Mouse (Mus musculus): ENCODE data around the gene Smdt1. TPM values are rescaled to one million over a fixed set of nuclear protein-coding genes. Genes with fewer than 3 reads are reported as not detected.

Smdt1 gene
- total and polyA plus RNA-seq, 2 experiments from 2014 or later, result 167 to 337 TPM

- Histone ChIP-seq H3K4me1 (ENCODE audit: insufficient read depth) (peaks cover 18% of the 10 kb centered on the region), H3K36me3 (ENCODE audit: insufficient read depth) (no peaks in the 10 kb centered on the region), H3K4me3 (ENCODE audit: low read depth, low read length) (no peak overlapping the region), H3K9me3 (ENCODE audit: low read length) (no peaks in the 10 kb centered on the region), H3K9ac (no peak overlapping the region), H3K27ac (ENCODE audit: low read depth, low read length) (no peak overlapping the region), H3K4me2 (ENCODE audit: low read depth) (no peak overlapping the region), H3K27me3 (ENCODE audit: insufficient read depth, low read length) (peaks cover 7% of the 10 kb centered on the region; the same call in 1 of the 2 replicates)
- ATAC-seq (no peak), DNase-seq (no peak)
- TF ChIP-seq CTCF (IDR thresholded peaks at IDR 0.05; ENCODE audit: low read depth), result no peak
- WGBS, result 77% methylated on average over 5 of the region's 5 CpGs
These were observed 3.8 kb downstream of the Smdt1 start for GRCm38 (mm10) chr15:82342543-82342935.

GRCm38 (mm10) chr15:82343368-82344287 lies 4.9 kb downstream of the Smdt1 start:
- no peak overlapping the region for H3K4me2 ChIP-seq (ENCODE audit: low read depth)
- DNase-seq, result no peak
- H3K9ac ChIP-seq, result no peak overlapping the region
- no peak overlapping the region for H3K4me3 ChIP-seq (ENCODE audit: low read depth, low read length)
- ATAC-seq, result no peak
- 89% methylated on average over 27 of the region's 27 CpGs for WGBS
- H3K27ac ChIP-seq (ENCODE audit: low read depth, low read length), result no peak overlapping the region
- H3K9me3 ChIP-seq (ENCODE audit: low read length), result no peaks in the 10 kb centered on the region
- peaks cover 7% of the 10 kb centered on the region; the same call in 1 of the 2 replicates for H3K27me3 ChIP-seq (ENCODE audit: insufficient read depth, low read length)
- TF ChIP-seq CTCF (IDR thresholded peaks at IDR 0.05; ENCODE audit: low read depth), result no peak
- peaks cover 13% of the 10 kb centered on the region for H3K4me1 ChIP-seq (ENCODE audit: insufficient read depth)
- H3K36me3 ChIP-seq (ENCODE audit: insufficient read depth), result peaks cover 9% of the 10 kb centered on the region

GRCm38 (mm10) chr15:82344971-82345370 lies 6.2 kb downstream of the Smdt1 start:
- peaks cover 7% of the 10 kb centered on the region; the same call in 1 of the 2 replicates for H3K27me3 ChIP-seq (ENCODE audit: insufficient read depth, low read length)
- H3K27ac ChIP-seq (ENCODE audit: low read depth, low read length), result no peak overlapping the region
- DNase-seq, result no peak
- H3K4me3 ChIP-seq (ENCODE audit: low read depth, low read length), result no peak overlapping the region
- no peaks in the 10 kb centered on the region for H3K9me3 ChIP-seq (ENCODE audit: low read length)
- no peak overlapping the region for H3K9ac ChIP-seq
- H3K4me2 ChIP-seq (ENCODE audit: low read depth), result no peak overlapping the region
- peaks cover 13% of the 10 kb centered on the region for H3K4me1 ChIP-seq (ENCODE audit: insufficient read depth)
- no peak for TF ChIP-seq CTCF (IDR thresholded peaks at IDR 0.05; ENCODE audit: low read depth)
- WGBS, result 95% methylated on average over 6 of the region's 6 CpGs
- peaks cover 22% of the 10 kb centered on the region for H3K36me3 ChIP-seq (ENCODE audit: insufficient read depth)
- no peak for ATAC-seq

- TF ChIP-seq CTCF (IDR thresholded peaks at IDR 0.05; ENCODE audit: low read depth), result no peak
- peak overlapping the region; percentile 86 for H3K4me2 ChIP-seq (ENCODE audit: low read depth)
- H3K9me3 ChIP-seq (ENCODE audit: low read length), result no peaks in the 10 kb centered on the region
- under 1% methylated on average over 50 of the region's 51 CpGs for whole genome bisulfite sequencing
- 0 out of 2 replicates have a peak, but pooled peaks cover under 1% of the 10 kb centered on the region for H3K27me3 ChIP-seq (ENCODE audit: insufficient read depth, low read length)
- ATAC-seq (peak; percentile 98), DNase-seq (peak; percentile 99)
- peak overlapping the region; percentile 72 for H3K4me3 ChIP-seq (ENCODE audit: low read depth, low read length)
- peak overlapping the region; percentile 80 for H3K9ac ChIP-seq
- peaks cover 31% of the 10 kb centered on the region for H3K36me3 ChIP-seq (ENCODE audit: insufficient read depth)
- H3K4me1 ChIP-seq (ENCODE audit: insufficient read depth), result peaks cover 13% of the 10 kb centered on the region
- peak overlapping the region; percentile 93 for H3K27ac ChIP-seq (ENCODE audit: low read depth, low read length)
These were observed 7.2 kb downstream of the Smdt1 start for GRCm38 (mm10) chr15:82345820-82346470.

- ATAC-seq (no peak), DNase-seq (peak; percentile 9)
These were observed 8.0 kb downstream of the Smdt1 start for GRCm38 (mm10) chr15:82346580-82347302.

GRCm38 (mm10) chr15:82347303-82347676 lies 8.5 kb downstream of the Smdt1 start:
- TF ChIP-seq CTCF (IDR thresholded peaks at IDR 0.05; ENCODE audit: low read depth), result no peak
- peak overlapping the region; percentile 72; the same call in 1 of the 2 replicates for H3K4me3 ChIP-seq (ENCODE audit: low read depth, low read length)
- no peak for DNase-seq
- no peaks in the 10 kb centered on the region for H3K27me3 ChIP-seq (ENCODE audit: insufficient read depth, low read length)
- H3K4me2 ChIP-seq (ENCODE audit: low read depth), result peak overlapping the region; percentile 86
- ATAC-seq, result no peak
- no peak overlapping the region for H3K27ac ChIP-seq (ENCODE audit: low read depth, low read length)
- H3K9ac ChIP-seq, result 0 out of 2 replicates have a peak overlapping the region, but pooled peaks have one; percentile 80
- peaks cover 31% of the 10 kb centered on the region for H3K36me3 ChIP-seq (ENCODE audit: insufficient read depth)
- 83% methylated on average over 4 of the region's 4 CpGs for WGBS
- peaks cover 13% of the 10 kb centered on the region for H3K4me1 ChIP-seq (ENCODE audit: insufficient read depth)
- no peaks in the 10 kb centered on the region for H3K9me3 ChIP-seq (ENCODE audit: low read length)

More at GRCm38 (mm10) chr15:82346580-82347302, 8.0 kb downstream of the Smdt1 start:
- H3K9me3 ChIP-seq (ENCODE audit: low read length), result no peaks in the 10 kb centered on the region
- 63% methylated on average over 14 of the region's 14 CpGs for WGBS
- peak overlapping the region; percentile 80 for H3K9ac ChIP-seq
- H3K27ac ChIP-seq (ENCODE audit: low read depth, low read length), result peak overlapping the region; percentile 93
- peaks cover 31% of the 10 kb centered on the region for H3K36me3 ChIP-seq (ENCODE audit: insufficient read depth)
- peak overlapping the region; percentile 86 for H3K4me2 ChIP-seq (ENCODE audit: low read depth)
- TF ChIP-seq CTCF (IDR thresholded peaks at IDR 0.05; ENCODE audit: low read depth), result peak; percentile 24
- no peaks in the 10 kb centered on the region for H3K27me3 ChIP-seq (ENCODE audit: insufficient read depth, low read length)
- peaks cover 13% of the 10 kb centered on the region for H3K4me1 ChIP-seq (ENCODE audit: insufficient read depth)
- H3K4me3 ChIP-seq (ENCODE audit: low read depth, low read length), result peak overlapping the region; percentile 72

Data from forebrain, postnatal 0 days (tissue).